Mouse (Mus musculus) liver (tissue): ENCODE measurements around the gene Acss1.

Experiments
- DNase-seq: peaks from one replicate; pipeline ENCODE4 v3.0.0-alpha.2; 2020; ENCODE audit warnings: mixed read lengths

Acss1 gene

GRCm38 (mm10) chr2:150665534-150666451, 2.5 kb downstream of the Acss1 start:
- DNase-seq: peak; percentile 81

DNA sequence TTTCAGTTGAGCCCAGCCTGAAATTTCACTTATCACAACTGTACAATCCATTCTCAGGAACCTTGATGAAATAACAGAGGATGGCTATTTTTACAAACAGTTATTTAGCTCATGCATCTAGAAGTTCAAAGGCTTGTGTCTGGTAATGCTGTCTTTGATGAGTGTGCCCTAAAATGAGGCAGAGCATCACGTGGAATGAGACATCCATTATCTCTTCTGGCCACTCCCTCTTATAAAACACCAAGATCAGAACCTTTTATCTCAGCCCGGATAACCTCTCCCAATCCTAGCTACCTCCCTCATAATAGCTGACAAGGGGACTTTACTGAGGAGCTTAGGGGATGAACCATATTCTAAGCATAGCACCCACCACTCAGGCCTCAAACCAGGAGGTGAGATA, 3.3 kb downstream of the Acss1 start:
- DNase-seq: no peak

DNA sequence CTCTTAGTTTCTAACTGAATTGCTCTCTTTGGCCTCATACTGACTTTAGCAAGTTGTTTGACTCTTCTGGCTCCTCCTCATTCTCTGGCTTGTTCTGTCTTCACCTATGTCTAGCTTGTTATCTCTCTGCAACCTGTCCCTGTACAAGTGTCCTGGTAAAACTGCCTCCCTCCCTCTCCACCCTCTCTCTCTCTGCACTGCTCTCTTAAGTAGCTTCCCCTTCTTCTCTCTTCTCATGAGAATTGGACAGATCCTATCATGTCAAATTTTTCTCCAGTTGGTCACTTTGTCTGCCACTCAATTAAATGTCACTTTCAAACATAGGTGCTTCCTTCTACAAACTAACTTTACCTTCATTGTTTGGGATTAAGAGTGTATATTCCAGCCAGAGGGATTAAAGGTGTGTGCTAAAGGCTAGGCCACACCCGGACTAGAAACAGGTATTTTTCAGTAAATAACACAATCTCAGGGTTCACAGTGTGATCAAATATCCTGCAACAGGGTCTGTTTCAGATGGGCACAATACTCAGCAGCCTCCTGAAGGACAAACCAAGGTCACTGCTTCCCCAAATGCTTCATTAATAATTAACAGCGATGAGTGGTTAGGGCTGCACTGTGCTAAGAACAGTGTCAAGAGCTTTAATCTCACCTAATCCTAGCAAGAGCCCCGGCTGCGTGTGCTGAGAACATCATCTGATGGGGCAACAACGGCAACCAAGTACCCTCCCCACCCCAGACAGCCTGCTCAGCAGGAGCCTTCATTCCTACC, 4.0 kb downstream of the Acss1 start:
- DNase-seq: peak; percentile 39

GRCm38 (mm10) chr2:150663255-150663654, 5.0 kb downstream of the Acss1 start:
- no peak for DNase-seq

GRCm38 (mm10) chr2:150662007-150662406, 6.3 kb downstream of the Acss1 start:
- no peak for DNase-seq

GRCm38 (mm10) chr2:150660668-150661451, 7.4 kb downstream of the Acss1 start:
- DNase-seq: no peak

DNA sequence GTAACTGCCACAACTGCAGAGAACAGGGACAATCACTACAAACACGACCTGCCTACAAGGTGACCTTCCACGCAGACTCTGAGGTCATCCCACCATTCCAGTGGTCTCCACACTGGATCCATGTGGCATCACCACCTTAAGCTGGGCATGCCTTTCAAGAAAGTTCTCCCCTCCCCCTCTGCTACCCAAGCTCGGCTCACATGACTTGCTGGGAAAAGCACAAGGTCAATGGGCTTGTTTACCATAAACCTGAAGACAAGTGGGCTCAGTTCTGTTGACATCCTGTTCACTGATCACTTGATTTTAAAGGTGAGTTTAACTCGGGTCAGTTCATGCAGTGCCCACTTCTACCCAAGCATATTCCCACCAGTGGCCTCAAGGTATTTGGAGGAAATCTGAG, 8.3 kb downstream of the Acss1 start:
- DNase-seq: no peak

GRCm38 (mm10) chr2:150656975-150657768, 11.1 kb downstream of the Acss1 start:
- DNase-seq: peak; percentile 29

DNA sequence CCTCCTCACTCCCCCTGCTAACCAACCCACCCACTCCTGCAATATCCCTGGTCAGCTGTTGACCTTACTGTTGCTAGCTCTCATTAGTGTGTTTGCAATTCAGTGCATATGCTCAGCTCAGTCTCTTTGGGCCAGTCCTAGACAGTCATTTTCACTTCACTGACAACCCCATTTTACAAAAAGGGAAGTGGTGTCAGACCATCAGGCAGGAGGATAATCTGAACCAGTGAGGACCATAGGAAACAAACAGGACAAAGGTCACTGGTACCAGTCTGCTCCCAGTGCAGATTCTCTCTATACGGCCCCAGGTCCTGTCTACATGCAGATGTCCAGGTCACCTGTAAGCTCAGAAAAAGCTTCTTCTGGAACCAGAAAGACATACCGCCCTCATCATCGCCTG, 12.2 kb downstream of the Acss1 start:
- DNase-seq: no peak

DNA sequence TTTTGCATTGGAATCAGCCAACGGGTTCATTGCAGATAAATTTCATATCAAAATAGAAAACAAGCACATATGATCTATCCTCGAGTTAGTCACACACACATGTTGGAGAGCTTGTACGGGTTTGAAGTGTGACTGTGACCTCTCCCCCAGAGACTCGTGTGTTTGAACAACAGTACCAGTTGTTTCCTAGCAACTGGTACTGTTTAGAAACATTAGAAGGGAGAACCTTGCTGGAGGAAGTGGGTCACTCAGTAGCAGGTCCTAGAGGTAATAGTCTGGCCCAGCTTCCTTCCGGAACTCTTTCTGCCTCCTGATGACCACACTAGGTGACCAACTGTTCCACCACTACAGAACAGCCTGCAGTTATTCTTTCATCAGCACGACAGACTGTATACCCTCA, 13.0 kb downstream of the Acss1 start:
- no peak for DNase-seq

- no peak for DNase-seq
Measured at GRCm38 (mm10) chr2:150654814-150655213, 13.5 kb downstream of the Acss1 start.

DNA sequence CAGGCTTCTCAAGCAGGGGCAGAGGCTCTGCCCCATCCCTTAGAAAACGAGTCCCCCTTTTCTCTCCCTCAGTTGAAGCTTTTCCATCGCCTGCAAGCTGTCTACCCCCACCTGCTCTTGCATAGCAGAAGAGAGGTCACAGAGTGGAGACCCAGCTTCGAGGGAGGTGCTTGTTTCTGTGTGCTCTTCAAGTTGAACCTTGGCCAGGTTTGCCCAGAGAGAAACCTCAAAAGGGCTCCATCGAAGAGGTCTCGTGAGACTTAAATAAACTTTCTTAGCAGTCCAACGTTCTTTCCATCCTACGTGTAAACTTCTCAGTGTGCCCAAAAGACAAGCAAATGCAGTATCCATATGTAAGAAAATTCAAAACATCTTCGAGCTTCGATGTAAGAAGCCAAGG, 16.9 kb downstream of the Acss1 start:
- DNase-seq: no peak

- no peak for DNase-seq
Measured at GRCm38 (mm10) chr2:150650511-150651074, 17.7 kb downstream of the Acss1 start.

GRCm38 (mm10) chr2:150648300-150648895, 19.9 kb downstream of the Acss1 start:
- DNase-seq: no peak

DNA sequence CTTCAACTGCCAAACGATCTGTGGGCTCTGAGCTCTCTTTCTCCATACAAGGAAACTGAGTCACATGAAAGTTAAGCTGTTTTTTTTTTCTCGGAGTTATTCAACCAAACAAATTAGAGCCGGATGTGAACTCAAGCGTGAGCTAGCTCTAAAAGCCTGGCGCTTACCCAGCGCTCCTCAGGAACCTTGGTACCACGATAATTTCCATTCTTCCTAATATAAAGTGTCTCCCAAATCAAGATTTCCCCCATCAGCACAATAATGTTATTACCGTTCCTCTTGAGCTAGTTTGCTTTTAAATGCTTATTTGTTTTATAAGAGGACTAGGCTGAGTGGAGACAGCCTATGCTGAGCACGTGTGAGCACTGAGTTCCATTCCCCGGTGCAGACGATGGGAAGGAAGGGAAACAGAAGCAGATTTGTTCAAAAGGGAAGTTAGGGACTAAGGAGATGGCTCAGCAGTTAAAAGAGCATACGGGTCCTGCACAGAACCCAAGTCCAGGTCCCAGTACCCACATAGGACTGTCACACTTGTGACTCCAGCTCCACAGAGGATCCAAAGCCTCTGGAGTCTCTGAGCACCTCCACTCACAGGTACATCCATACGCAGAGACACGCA, 20.5 kb downstream of the Acss1 start:
- DNase-seq: no peak

GRCm38 (mm10) chr2:150646411-150647121, 21.7 kb downstream of the Acss1 start:
- DNase-seq: no peak

GRCm38 (mm10) chr2:150645225-150645624, 23.1 kb downstream of the Acss1 start:
- DNase-seq: no peak

DNA sequence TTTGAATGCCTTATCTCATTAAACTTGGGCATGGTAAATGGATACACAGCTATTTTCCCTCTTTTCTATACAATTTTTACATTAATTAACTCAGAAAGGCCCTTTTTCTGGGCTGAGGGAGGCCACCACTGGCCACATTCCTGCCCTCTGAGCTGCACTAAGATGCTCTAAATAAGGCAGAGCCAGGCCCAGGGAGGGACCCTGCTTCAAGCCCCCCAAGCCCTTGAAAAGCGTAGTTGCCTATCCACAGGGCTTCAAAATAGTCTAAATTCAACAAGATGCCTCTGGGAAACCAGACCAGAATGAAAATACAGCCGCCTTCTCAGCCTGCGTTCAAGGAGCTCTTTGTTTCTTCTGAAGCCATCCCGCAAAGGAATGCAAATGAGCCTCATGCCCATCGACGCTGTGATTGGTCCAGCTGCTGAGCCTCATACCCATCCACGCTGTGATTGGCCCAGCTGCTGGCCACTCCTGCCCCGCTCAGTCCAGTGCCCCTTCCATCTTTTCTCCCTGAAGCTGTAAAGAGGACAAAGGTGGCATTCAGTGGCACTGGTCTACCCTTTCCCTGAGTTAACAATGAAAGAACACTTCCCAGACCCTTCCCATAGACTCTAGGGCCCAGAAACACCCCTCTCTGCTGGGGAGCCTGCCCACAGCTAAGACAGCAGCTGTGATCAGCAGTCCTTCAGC, 24.4 kb downstream of the Acss1 start:
- peak; percentile 20 for DNase-seq

GRCm38 (mm10) chr2:150643166-150643565, 25.1 kb downstream of the Acss1 start:
- DNase-seq: no peak

- peak; percentile 39 for DNase-seq
Measured at GRCm38 (mm10) chr2:150638370-150638733, 29.9 kb downstream of the Acss1 start.
